Mouse (Mus musculus) midbrain, embryonic 10.5 days (tissue): Measurements from ENCODE around the gene Cd55. TPM values are rescaled to one million over a fixed set of nuclear protein-coding genes. Genes with fewer than 3 reads are reported as not detected.
"Not testable (repeated sequence)": the region's sequence is repeated elsewhere in the genome, so short reads cannot be mapped to it uniquely, and the experiment has no call there.

Experiments used
- DNase-seq: peaks from one replicate; pipeline ENCODE4 v3.0.0-alpha.2; 2017; ENCODE audit warnings: low spot score
- H3K27ac ChIP-seq: fragments of 300-500 bp; sonication (generic); replicated peaks from 2 replicates; pipeline ENCODE4 v1.5.1; 2016; ENCODE audit warnings: mild to moderate bottlenecking
- H3K27me3 ChIP-seq: fragments of 300-500 bp; sonication (generic); 2 replicates; pipeline ENCODE4 v1.6.1; 2016; ENCODE audit warnings: low read depth, mild to moderate bottlenecking; ENCODE audit not compliant: poor library complexity, severe bottlenecking
- H3K36me3 ChIP-seq: fragments of 300-500 bp; sonication (generic); 2 replicates; pipeline ENCODE4 v1.6.1; 2016; ENCODE audit warnings: mild to moderate bottlenecking, moderate library complexity
- H3K4me1 ChIP-seq: fragments of 300-500 bp; sonication (generic); 2 replicates; pipeline ENCODE4 v1.6.1; 2016
- H3K4me3 ChIP-seq: fragments of 300-500 bp; sonication (generic); 2 replicates; pipeline ENCODE4 v1.5.1; 2016; ENCODE audit warnings: mild to moderate bottlenecking, moderate library complexity
- H3K9me3 ChIP-seq: fragments of 300-500 bp; sonication (generic); replicated peaks from 2 replicates; pipeline ENCODE4 v1.6.1; 2016; ENCODE audit warnings: mild to moderate bottlenecking
- WGBS: fragments of 180-500 bp; shearing (Covaris S2); methylation state at CpG from one replicate; pipeline ENCODE4 v1.1.7; 2016; 5-methylcytosine and 5-hydroxymethylcytosine counted together
- polyA plus RNA-seq: library from polyadenylated mRNA; unstranded; fragments of >200 nt; fragmentation: Nextera tagmentation; extraction: Ambion mirVana; gene quantifications from 2 replicates; pipeline ENCODE4 v1.2.1, GENCODE M21; 2016

The Cd55 gene
- polyA plus RNA-seq, 1 experiment from 2014 or later: 1.8 TPM

GRCm38 (mm10) chr1:130470074-130470473 is 7.5 kb upstream of the Cd55 start:
- no peak for DNase-seq
- 93% methylated on average over 4 of the region's 4 CpGs for WGBS
- Histone ChIP-seq H3K27me3 (no peaks in the 10 kb centered on the region), H3K4me3 (no peak overlapping the region), H3K9me3 (no peaks in the 10 kb centered on the region), H3K36me3 (no peaks in the 10 kb centered on the region), H3K4me1 (no peaks in the 10 kb centered on the region), H3K27ac (no peak overlapping the region)

GRCm38 (mm10) chr1:130467453-130467852 is 4.9 kb upstream of the Cd55 start:
- Histone ChIP-seq H3K4me1 (peaks cover 6% of the 10 kb centered on the region), H3K27me3 (peaks cover 11% of the 10 kb centered on the region), H3K27ac (no peak overlapping the region), H3K4me3 (no peak overlapping the region), H3K9me3 (no peaks in the 10 kb centered on the region), H3K36me3 (no peaks in the 10 kb centered on the region)
- DNase-seq: no peak
- WGBS: 84% methylated on average over 2 of the region's 2 CpGs

GRCm38 (mm10) chr1:130464173-130464572 is 1.6 kb upstream of the Cd55 start:
- DNase-seq: no peak
- no peaks in the 10 kb centered on the region for H3K9me3 ChIP-seq
- H3K27me3 ChIP-seq: peaks cover 11% of the 10 kb centered on the region
- peaks cover 8% of the 10 kb centered on the region for H3K4me1 ChIP-seq
- H3K27ac ChIP-seq: no peak overlapping the region
- H3K36me3 ChIP-seq: no peaks in the 10 kb centered on the region
- H3K4me3 ChIP-seq: no peak overlapping the region

GRCm38 (mm10) chr1:130462867-130463266 is 323 bp upstream of the Cd55 start:
- Histone ChIP-seq H3K4me3 (peak overlapping the region; percentile 74), H3K27ac (peak overlapping the region; percentile 81), H3K4me1 (peaks cover 8% of the 10 kb centered on the region), H3K9me3 (no peaks in the 10 kb centered on the region), H3K27me3 (peaks cover 11% of the 10 kb centered on the region), H3K36me3 (no peaks in the 10 kb centered on the region)
- WGBS: 7% methylated on average over 4 of the region's 4 CpGs
- no peak for DNase-seq

GRCm38 (mm10) chr1:130455111-130455510 is 7.4 kb downstream of the Cd55 start:
- Histone ChIP-seq H3K4me1 (no peaks in the 10 kb centered on the region), H3K36me3 (no peaks in the 10 kb centered on the region), H3K9me3 (no peaks in the 10 kb centered on the region), H3K27ac (no peak overlapping the region), H3K27me3 (no peaks in the 10 kb centered on the region), H3K4me3 (no peak overlapping the region)
- DNase-seq: no peak
- 90% methylated on average over 2 of the region's 2 CpGs for WGBS

GRCm38 (mm10) chr1:130442930-130443329 is 19.6 kb downstream of the Cd55 start:
- H3K27ac ChIP-seq, H3K4me1 ChIP-seq, H3K9me3 ChIP-seq: not testable (repeated sequence)

GRCm38 (mm10) chr1:130430920-130431319 is 31.6 kb downstream of the Cd55 start:
- H3K4me3 ChIP-seq: no peak overlapping the region
- no peak for DNase-seq
- H3K9me3 ChIP-seq: no peaks in the 10 kb centered on the region; the same call in 1 of the 2 replicates
- no peak overlapping the region for H3K27ac ChIP-seq
- no peaks in the 10 kb centered on the region for H3K27me3 ChIP-seq
- 70% methylated on average over 4 of the region's 4 CpGs for WGBS
- no peaks in the 10 kb centered on the region for H3K36me3 ChIP-seq
- no peaks in the 10 kb centered on the region for H3K4me1 ChIP-seq

More at GRCm38 (mm10) chr1:130442930-130443329, 19.6 kb downstream of the Cd55 start:
- not testable (repeated sequence) for H3K4me3 ChIP-seq, DNase-seq, H3K36me3 ChIP-seq, H3K27me3 ChIP-seq
- 82% methylated on average over 1 of the region's 1 CpGs for WGBS

GRCm38 (mm10) chr1:130428667-130429066 is 33.9 kb downstream of the Cd55 start:
- H3K27me3 ChIP-seq, H3K4me1 ChIP-seq, DNase-seq, H3K4me3 ChIP-seq, H3K36me3 ChIP-seq, H3K27ac ChIP-seq, H3K9me3 ChIP-seq: not testable (repeated sequence)

GRCm38 (mm10) chr1:130427175-130427853 is 35.2 kb downstream of the Cd55 start:
- H3K36me3 ChIP-seq, H3K4me3 ChIP-seq, DNase-seq, H3K4me1 ChIP-seq, H3K27ac ChIP-seq, H3K9me3 ChIP-seq, H3K27me3 ChIP-seq: not testable (repeated sequence)
- 77% methylated on average over 3 of the region's 3 CpGs for WGBS

GRCm38 (mm10) chr1:130422664-130423111 is 39.9 kb downstream of the Cd55 start, which contains the start of gene Cd55b:
Gene Cd55b, minus strand, starts transcription at chr1:130423009.
- Histone ChIP-seq H3K27me3 (no peaks in the 10 kb centered on the region), H3K9me3 (no peaks in the 10 kb centered on the region), H3K36me3 (no peaks in the 10 kb centered on the region), H3K4me3 (no peak within 1 kb of the TSS), H3K4me1 (no peaks in the 10 kb centered on the region), H3K27ac (no peak within 1 kb of the TSS)
- 62% methylated on average over 18 of the region's 18 CpGs for WGBS
- DNase-seq: no peak

GRCm38 (mm10) chr1:130422033-130422432 is 40.5 kb downstream of the Cd55 start:
- H3K27me3 ChIP-seq, H3K4me1 ChIP-seq, H3K36me3 ChIP-seq, H3K4me3 ChIP-seq, DNase-seq, H3K27ac ChIP-seq, H3K9me3 ChIP-seq: not testable (repeated sequence)
- no CpG with 5 or more reads among the region's 6 CpGs for WGBS

GRCm38 (mm10) chr1:130397109-130397508 is 65.4 kb downstream of the Cd55 start:
- H3K27me3 ChIP-seq, H3K9me3 ChIP-seq, H3K27ac ChIP-seq, H3K4me3 ChIP-seq, H3K36me3 ChIP-seq, DNase-seq, H3K4me1 ChIP-seq: not testable (repeated sequence)
